Mouse (Mus musculus) kidney, adult 2 months (tissue): ENCODE measurements around the gene Adgrl1. TPM values are rescaled to one million over a fixed set of nuclear protein-coding genes. Genes with fewer than 3 reads are reported as not detected.

ENCODE experiments used
- DNase-seq: peaks from one replicate; pipeline ENCODE4 v3.0.0; 2021
- H3K27ac ChIP-seq: fragments of 200-500 bp; 2 replicates; pipeline ENCODE4 v1.5.1; 2012; ENCODE audit warnings: low read depth, low read length, control low read depth, inconsistent platforms; ENCODE audit not compliant: insufficient read depth
- H3K27me3 ChIP-seq: fragments of 200-500 bp; replicated peaks from 2 replicates; pipeline ENCODE4 v1.6.1; 2012; ENCODE audit warnings: mild to moderate bottlenecking, moderate library complexity, low read length, inconsistent platforms; ENCODE audit not compliant: control insufficient read depth, insufficient read depth
- H3K36me3 ChIP-seq: fragments of 200-500 bp; 2 replicates; pipeline ENCODE4 v1.6.1; 2012; ENCODE audit warnings: mild to moderate bottlenecking, moderate library complexity, low read length, inconsistent platforms; ENCODE audit not compliant: control insufficient read depth, insufficient read depth
- H3K4me1 ChIP-seq: fragments of 200-500 bp; 2 replicates; pipeline ENCODE4 v1.6.1; 2011; ENCODE audit warnings: low read length; ENCODE audit not compliant: control insufficient read depth, insufficient read depth
- H3K4me3 ChIP-seq: fragments of 200-500 bp; 2 replicates; pipeline ENCODE4 v1.5.1; 2011; ENCODE audit warnings: mild to moderate bottlenecking, low read depth, low read length, control low read depth; ENCODE audit not compliant: insufficient read depth
- CTCF ChIP-seq: fragments of 200-500 bp; conservative IDR thresholded peaks from 2 replicates; pipeline ENCODE4 v1.5.1; 2011; ENCODE audit warnings: low read depth, mild to moderate bottlenecking, control low read depth, low read length, moderate library complexity, mixed read lengths; ENCODE audit not compliant: insufficient read depth, insufficient read length
- POLR2A ChIP-seq: fragments of 200-500 bp; IDR thresholded peaks from one replicate; pipeline ENCODE4 v1.6.1; 2011; ENCODE audit warnings: low read depth, low read length, control low read depth
- WGBS: fragments of 180-500 bp; shearing (Covaris S2); methylation state at CpG from one replicate; pipeline ENCODE4 v1.1.7; 2018; 5-methylcytosine and 5-hydroxymethylcytosine counted together
- polyA plus RNA-seq: library from polyadenylated mRNA; depleted of rRNA; stranded (reverse); fragments of >200 nt; gene quantifications from 2 replicates; pipeline ENCODE4 v1.2.3, GENCODE M21; 2012

The Adgrl1 gene
- polyA plus RNA-seq, 1 experiment: 28.7 TPM

DNA sequence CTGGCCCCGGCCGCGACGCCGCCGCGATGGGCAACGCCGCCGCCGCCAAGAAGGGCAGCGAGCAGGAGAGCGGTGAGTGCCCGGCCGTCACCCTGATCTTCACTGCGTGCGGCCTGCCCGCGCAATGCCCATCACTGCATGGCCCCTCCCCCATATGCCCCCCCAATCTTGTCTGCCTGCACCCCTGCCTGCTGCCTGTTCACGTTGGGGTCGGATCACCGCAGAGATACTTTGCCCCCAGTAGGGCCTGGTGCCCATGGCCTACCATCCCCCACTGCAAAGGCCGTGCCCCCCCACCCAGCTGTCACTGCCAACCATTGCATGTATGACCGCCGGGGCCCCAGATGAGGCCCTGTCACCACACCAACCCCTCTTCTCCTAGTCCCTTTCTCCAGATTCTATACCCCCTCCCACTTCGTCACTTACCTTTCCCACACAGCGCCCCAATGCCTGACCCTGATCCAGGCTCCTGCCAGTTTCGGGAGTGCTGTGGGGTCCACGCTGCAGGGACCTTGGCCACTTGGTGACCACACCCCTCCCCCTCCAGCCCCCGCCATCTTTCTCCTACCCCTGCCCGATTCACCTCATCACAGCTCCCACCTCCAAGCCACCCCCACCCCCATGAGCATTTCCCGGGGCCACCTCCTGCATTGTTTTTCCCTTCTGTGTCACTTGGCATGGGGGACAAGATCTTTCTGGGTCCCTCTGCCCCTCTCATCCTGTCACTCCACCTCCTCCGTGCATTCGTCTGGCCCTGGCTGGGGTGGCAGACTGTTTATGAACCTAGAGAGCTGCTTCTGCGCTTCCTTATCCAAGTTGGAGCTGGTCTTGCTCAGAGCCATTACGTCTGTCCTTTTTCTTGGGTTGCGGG, 73.5 kb downstream of the Adgrl1 start:
- Histone ChIP-seq H3K27ac (peak overlapping the region; percentile 48; the same call in 1 of the 2 replicates), H3K4me3 (peak overlapping the region; percentile 79), H3K4me1 (peaks cover 27% of the 10 kb centered on the region), H3K36me3 (no peaks in the 10 kb centered on the region), H3K27me3 (no peaks in the 10 kb centered on the region)
- 5% methylated on average over 37 of the region's 37 CpGs for WGBS
- TF ChIP-seq POLR2A: no peak
- TF ChIP-seq CTCF: no peak
- no peak for DNase-seq

DNA sequence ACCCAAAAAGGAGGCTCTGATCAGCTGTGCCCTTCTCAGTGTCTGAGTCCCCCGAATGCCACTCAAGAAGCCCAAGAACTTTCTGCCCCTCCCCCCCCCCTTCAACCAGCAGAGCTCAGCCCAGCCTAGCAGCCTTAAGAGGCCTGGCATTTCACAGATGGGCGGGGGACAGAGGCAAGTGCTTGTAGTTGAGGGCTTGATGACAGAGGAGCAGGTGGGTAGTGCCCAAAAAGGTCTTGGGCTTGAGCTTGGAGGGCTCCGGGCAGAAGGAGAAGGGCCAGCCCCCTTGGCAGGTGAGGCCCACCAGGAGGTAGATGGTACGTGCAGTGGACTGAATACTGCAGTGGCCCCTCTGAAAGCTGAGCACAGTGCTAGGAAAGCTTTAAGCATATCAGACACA, 74.6 kb downstream of the Adgrl1 start:
- TF ChIP-seq CTCF: no peak
- no peak for TF ChIP-seq POLR2A
- DNase-seq: no peak
- no peaks in the 10 kb centered on the region for H3K36me3 ChIP-seq
- H3K27me3 ChIP-seq: no peaks in the 10 kb centered on the region
- no peak overlapping the region for H3K27ac ChIP-seq
- no peak overlapping the region for H3K4me3 ChIP-seq
- H3K4me1 ChIP-seq: peaks cover 27% of the 10 kb centered on the region
- 87% methylated on average over 4 of the region's 4 CpGs for WGBS

DNA sequence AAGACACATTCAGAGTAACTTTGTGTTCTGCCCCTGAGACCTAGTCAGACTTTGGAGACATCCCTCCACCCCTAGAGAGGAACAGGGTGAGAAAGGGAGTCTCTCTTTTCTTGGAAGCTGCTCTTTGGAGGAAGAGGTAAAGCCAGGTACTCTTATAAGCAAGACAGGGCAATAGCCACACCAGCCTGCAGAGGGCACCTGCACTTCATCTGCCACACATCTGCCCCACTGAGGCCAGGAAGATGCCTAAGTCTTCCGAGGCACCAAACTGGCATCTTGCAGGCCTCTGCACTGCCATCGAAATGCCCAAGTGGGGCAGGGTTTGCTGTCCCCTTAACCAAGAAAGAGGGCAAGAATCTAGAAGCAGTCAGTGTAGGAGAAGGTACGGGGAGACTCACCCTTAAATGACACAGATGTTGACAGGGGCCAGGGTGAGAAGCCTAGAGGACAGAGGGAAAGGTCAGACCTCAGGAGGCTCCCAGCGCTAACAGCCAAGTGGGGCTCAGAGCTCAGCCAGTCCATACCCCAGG, 76.3 kb downstream of the Adgrl1 start:
- H3K27ac ChIP-seq: no peak overlapping the region
- DNase-seq: peak; percentile 49
- no peak overlapping the region for H3K4me3 ChIP-seq
- no peaks in the 10 kb centered on the region for H3K27me3 ChIP-seq
- H3K4me1 ChIP-seq: peaks cover 27% of the 10 kb centered on the region
- TF ChIP-seq CTCF (peak; percentile 76), POLR2A (no peak)
- WGBS: 67% methylated on average over 4 of the region's 4 CpGs
- no peaks in the 10 kb centered on the region for H3K36me3 ChIP-seq

DNA sequence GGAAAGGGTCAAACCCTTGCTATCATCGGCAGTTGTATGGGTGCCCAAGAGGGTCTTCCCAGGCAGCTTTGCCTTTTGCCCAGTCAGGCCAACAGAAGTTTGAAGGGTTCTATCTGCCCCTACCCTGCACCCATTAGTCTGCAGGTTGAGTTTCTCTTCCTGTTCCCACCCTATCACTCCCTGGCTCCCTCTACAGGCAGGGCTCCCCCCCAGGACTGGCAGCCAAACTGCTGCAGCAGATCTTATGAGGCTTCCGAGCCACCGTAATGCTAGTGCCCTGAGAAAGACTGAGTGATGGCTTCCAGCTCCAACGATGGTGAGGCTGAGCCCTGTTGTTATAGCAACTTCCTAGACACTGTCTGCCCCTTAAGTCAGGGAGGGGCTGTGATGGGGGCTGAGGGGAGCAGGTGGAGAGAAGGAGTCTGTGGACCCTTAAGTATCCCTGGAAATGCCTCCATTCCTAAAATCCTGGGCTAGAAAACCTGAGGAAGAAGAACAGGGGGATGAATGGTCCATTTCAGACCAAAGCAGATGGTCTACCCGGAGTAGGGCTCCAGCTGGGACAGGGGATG, 77.0 kb downstream of the Adgrl1 start:
- Histone ChIP-seq H3K36me3 (no peaks in the 10 kb centered on the region), H3K4me3 (no peak overlapping the region), H3K27ac (no peak overlapping the region), H3K27me3 (no peaks in the 10 kb centered on the region), H3K4me1 (peaks cover 24% of the 10 kb centered on the region)
- DNase-seq: no peak
- TF ChIP-seq CTCF (peak; percentile 28), POLR2A (no peak)
- 79% methylated on average over 5 of the region's 5 CpGs for WGBS

DNA sequence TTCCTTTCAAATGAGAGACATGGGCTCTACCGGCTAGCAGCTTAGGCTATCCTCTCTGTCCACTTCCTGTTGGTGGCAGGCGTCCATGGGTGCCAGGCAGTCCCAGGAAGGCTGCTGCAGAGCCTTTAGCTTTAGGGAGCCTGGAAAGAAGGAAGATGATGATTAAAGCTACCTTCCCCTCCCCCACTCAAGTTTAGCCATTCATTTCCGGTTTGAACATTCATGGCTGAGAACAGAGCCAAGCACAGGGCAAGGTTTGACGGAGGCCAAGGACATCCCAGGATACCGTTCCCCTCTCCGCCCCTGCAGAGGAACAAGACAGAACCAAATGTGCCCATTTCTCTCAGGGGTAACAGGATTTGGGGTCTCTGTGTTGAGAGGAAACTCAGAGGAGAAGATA, 77.7 kb downstream of the Adgrl1 start:
- peaks cover 21% of the 10 kb centered on the region for H3K4me1 ChIP-seq
- peak; percentile 60 for DNase-seq
- no peaks in the 10 kb centered on the region for H3K36me3 ChIP-seq
- no peaks in the 10 kb centered on the region for H3K27me3 ChIP-seq
- H3K27ac ChIP-seq: peak overlapping the region; percentile 29
- no peak overlapping the region for H3K4me3 ChIP-seq
- WGBS: 13% methylated on average over 6 of the region's 6 CpGs
- no peak for TF ChIP-seq CTCF
- TF ChIP-seq POLR2A: no peak

DNA sequence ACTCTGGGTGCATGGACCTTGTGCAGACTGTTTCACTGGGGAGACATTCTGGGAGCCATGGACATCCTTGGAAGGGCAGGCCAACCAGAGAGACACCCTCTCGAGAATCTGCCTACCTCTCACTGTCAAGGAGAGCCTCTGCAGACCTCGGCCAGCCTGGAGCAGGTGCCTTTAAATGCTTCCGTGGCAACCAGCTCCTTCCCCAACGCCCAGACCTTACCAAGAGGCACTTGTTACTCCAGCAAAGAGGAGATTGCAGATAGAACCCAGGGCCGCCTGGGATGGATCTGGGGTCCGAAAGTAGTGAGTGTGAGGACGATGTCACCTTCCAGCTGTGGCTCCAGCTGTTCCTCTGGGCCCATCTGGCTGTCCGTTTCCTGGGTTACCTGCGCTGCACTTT, 78.3 kb downstream of the Adgrl1 start:
- no peak for TF ChIP-seq CTCF
- TF ChIP-seq POLR2A: no peak

DNA sequence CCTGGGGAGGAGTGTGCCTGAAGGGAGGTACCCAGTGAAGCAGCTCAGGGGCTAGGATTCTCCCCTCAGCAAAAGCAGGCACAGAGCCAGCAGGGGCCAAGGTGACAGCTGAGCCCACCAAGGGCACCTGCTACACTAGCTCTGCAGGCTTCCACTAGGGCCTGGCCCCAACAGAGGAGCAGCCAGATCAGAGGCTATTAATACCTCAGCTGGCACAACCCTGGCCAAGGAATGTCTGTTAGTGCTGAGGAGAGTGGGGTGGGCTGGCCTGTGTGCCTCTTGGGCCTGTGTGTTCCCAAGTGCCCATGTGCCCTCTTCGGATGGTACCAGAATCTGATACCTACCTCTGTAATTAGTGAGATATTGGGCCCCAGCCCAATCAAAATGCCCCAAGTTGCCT, 80.3 kb downstream of the Adgrl1 start:
- Histone ChIP-seq H3K27me3 (no peaks in the 10 kb centered on the region), H3K36me3 (no peaks in the 10 kb centered on the region), H3K4me1 (peaks cover 15% of the 10 kb centered on the region), H3K27ac (no peak overlapping the region), H3K4me3 (no peak overlapping the region)
- 76% methylated on average over 1 of the region's 1 CpGs for WGBS
- DNase-seq: no peak
- TF ChIP-seq POLR2A (no peak), CTCF (no peak)

More for the DNA sequence above, 78.3 kb downstream of the Adgrl1 start:
- 71% methylated on average over 9 of the region's 9 CpGs for WGBS
- Histone ChIP-seq H3K4me1 (peaks cover 21% of the 10 kb centered on the region), H3K27me3 (no peaks in the 10 kb centered on the region), H3K27ac (peak overlapping the region; percentile 29), H3K36me3 (no peaks in the 10 kb centered on the region), H3K4me3 (no peak overlapping the region)
- no peak for DNase-seq
